Mouse (Mus musculus) heart, adult 2 months (tissue): Measurements from ENCODE around the gene Phkb. TPM values are rescaled to one million over a fixed set of nuclear protein-coding genes. Genes with fewer than 3 reads are reported as not detected.

ENCODE experiments used
- DNase-seq, 2 experiments: peaks; one replicate each; pipeline ENCODE4 v3.0.0; 2021
- H3K27ac ChIP-seq: fragments of 200-600 bp; 2 replicates; pipeline ENCODE4 v1.8.1; 2022
- H3K27me3 ChIP-seq: fragments of 200-500 bp; 2 replicates; pipeline ENCODE4 v1.6.1; 2012; ENCODE audit warnings: mild to moderate bottlenecking, low read length, inconsistent platforms, mixed read lengths; ENCODE audit not compliant: control insufficient read depth, insufficient read depth
- H3K36me3 ChIP-seq: fragments of 200-500 bp; 2 replicates; pipeline ENCODE4 v1.6.1; 2012; ENCODE audit warnings: low read length, inconsistent platforms; ENCODE audit not compliant: control insufficient read depth, insufficient read depth
- H3K4me1 ChIP-seq: fragments of 200-500 bp; 2 replicates; pipeline ENCODE4 v1.6.1; 2011; ENCODE audit warnings: low read length; ENCODE audit not compliant: control insufficient read depth, insufficient read depth
- H3K4me3 ChIP-seq: fragments of 200-600 bp; 2 replicates; pipeline ENCODE4 v1.8.1; 2022
- H3K79me2 ChIP-seq: fragments of 200-500 bp; replicated peaks from 2 replicates; pipeline ENCODE4 v1.6.1; 2012; ENCODE audit warnings: mild to moderate bottlenecking, inconsistent platforms, low read length, moderate library complexity, mixed read lengths; ENCODE audit not compliant: control insufficient read depth, insufficient read depth
- H3K9ac ChIP-seq: fragments of 200-500 bp; 2 replicates; pipeline ENCODE4 v1.6.1; 2012; ENCODE audit warnings: low read depth, mild to moderate bottlenecking, control low read depth, inconsistent platforms, low read length, mixed read lengths
- CTCF ChIP-seq: fragments of 200-600 bp; IDR thresholded peaks from 2 replicates; pipeline ENCODE4 v1.8.1; 2022; ENCODE audit warnings: antibody characterized with exemption, mild to moderate bottlenecking, moderate library complexity
- EP300 ChIP-seq: fragments of 200-500 bp; IDR thresholded peaks from 2 replicates; pipeline ENCODE4 v1.6.1; 2011; ENCODE audit warnings: low read depth, low read length, control low read depth; ENCODE audit not compliant: insufficient read depth
- POLR2A ChIP-seq: fragments of 200-500 bp; IDR thresholded peaks from 2 replicates; pipeline ENCODE4 v1.6.1; 2011; ENCODE audit warnings: mild to moderate bottlenecking, low read depth, low read length, control low read depth; ENCODE audit not compliant: insufficient read depth
- WGBS: fragments of 180-500 bp; shearing (Covaris S2); methylation state at CpG from one replicate; pipeline ENCODE4 v1.1.7; 2018; 5-methylcytosine and 5-hydroxymethylcytosine counted together
- intact Hi-C: fragments of 180-260 bp; cut with DNase I; formaldehyde crosslinking; loops from one replicate; pipeline ENCODE4 v1.15.1; 2025
- polyA plus RNA-seq: library from polyadenylated mRNA; depleted of rRNA; stranded (reverse); fragments of >200 nt; gene quantifications from 2 replicates; pipeline ENCODE4 v1.2.3, GENCODE M21; 2012
- total RNA-seq, 2 experiments: library from RNA; stranded (reverse); gene quantifications; 2 replicates each; pipeline ENCODE4 v1.2.3; 2021

Phkb gene
- total and polyA plus RNA-seq, 3 experiments, result 12.7 to 61.3 (median 48.0) TPM

DNA sequence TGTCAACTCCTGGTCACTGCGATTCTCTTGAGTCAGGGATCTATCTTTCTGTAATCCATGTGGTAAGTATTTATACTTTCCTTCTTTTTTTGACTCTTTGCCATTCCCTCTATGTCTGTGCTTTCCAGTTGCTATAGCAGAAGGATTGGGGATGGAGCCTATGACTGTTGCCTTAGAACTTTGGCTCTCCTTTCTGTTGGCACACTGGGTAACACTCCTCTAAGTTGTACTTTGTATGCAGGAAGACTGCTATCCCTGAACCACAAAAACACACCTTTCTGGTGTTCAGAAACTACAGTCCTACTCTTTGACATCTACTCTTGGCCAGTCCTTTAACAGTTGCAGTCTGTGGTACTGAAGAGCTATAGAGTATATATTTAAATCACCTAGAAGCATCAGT, 84.8 kb downstream of the Phkb start:
- H3K4me1 ChIP-seq, result no peaks in the 10 kb centered on the region; the same call in 1 of the 2 replicates

GRCm38 (mm10) chr8:85926107-85926506, 85.3 kb downstream of the Phkb start:
- Histone ChIP-seq H3K79me2 (no peaks in the 10 kb centered on the region), H3K36me3 (peaks cover 4% of the 10 kb centered on the region), H3K4me3 (no peak overlapping the region), H3K4me1 (no peaks in the 10 kb centered on the region; the same call in 1 of the 2 replicates), H3K9ac (no peak overlapping the region), H3K27me3 (no peaks in the 10 kb centered on the region), H3K27ac (no peak overlapping the region)
- TF ChIP-seq POLR2A (no peak), EP300 (no peak), CTCF (no peak)
- peak in 1 of 2 experiments; percentile 12 for DNase-seq
- intact Hi-C loops, result no loop called here
- 55% methylated on average over 3 of the region's 3 CpGs for whole genome bisulfite sequencing

More for the DNA sequence above, 84.8 kb downstream of the Phkb start:
- 67% methylated on average over 1 of the region's 1 CpGs for WGBS
- DNase-seq, result no peak
- no peak overlapping the region for H3K4me3 ChIP-seq
- no peak for TF ChIP-seq POLR2A
- no peak for TF ChIP-seq CTCF
- no peak for TF ChIP-seq EP300
- H3K36me3 ChIP-seq, result peaks cover 4% of the 10 kb centered on the region
- H3K27ac ChIP-seq, result no peak overlapping the region
- no peak overlapping the region for H3K9ac ChIP-seq
- intact Hi-C loops, result no loop called here
- no peaks in the 10 kb centered on the region for H3K27me3 ChIP-seq
- no peaks in the 10 kb centered on the region for H3K79me2 ChIP-seq

DNA sequence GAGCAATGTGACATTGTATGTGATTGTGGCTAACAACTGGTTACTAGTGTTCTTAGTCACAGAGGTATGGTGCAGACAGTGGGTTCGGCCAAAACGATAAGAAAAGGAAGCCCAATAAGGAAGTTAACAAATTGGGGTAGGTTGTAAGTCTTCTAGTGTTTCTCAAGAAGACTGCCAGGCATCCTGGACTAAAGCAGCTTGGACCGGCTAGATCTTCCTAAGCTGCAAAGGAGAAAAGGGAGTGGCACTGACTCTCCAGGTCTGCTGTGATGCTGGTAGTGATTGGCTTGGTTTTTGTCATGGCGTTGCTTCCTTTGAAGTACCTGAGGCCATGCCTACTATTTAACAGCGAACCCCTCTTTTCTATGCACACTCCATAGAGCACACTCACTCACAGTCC, 95.4 kb downstream of the Phkb start:
- no peaks in the 10 kb centered on the region for H3K27me3 ChIP-seq
- TF ChIP-seq CTCF (no peak), EP300 (no peak), POLR2A (no peak)
- H3K4me1 ChIP-seq, result no peaks in the 10 kb centered on the region
- H3K79me2 ChIP-seq, result no peaks in the 10 kb centered on the region
- no peak overlapping the region for H3K27ac ChIP-seq
- DNase-seq, result no peak
- 91% methylated on average over 5 of the region's 5 CpGs for WGBS
- H3K36me3 ChIP-seq, result no peaks in the 10 kb centered on the region
- no peak overlapping the region for H3K4me3 ChIP-seq
- H3K9ac ChIP-seq, result no peak overlapping the region
- intact Hi-C loops, result no loop called here

DNA sequence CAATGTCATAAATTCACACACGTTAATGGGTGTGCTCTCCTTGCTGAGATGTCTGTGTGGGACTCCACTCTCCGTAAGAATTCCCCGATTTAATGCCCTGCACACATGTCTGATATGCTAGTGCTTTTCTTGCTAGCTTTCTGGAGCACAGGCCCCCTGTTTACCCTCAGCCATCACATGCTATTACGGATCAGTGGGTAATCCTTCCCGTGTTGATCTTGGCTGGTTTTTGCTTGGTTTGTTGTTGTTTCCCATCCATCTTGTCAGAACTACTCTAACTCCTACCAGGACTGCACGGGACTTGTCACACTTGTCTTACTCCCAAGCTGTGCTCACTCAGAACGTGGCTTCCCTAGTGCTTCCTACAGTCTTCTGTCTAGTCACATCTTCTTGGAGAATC, 96.6 kb downstream of the Phkb start:
- WGBS, result 65% methylated on average over 7 of the region's 7 CpGs
- intact Hi-C loops, result no loop called here
- no peak for DNase-seq
- H3K27me3 ChIP-seq, result no peaks in the 10 kb centered on the region
- no peak overlapping the region for H3K9ac ChIP-seq
- no peaks in the 10 kb centered on the region for H3K4me1 ChIP-seq
- no peaks in the 10 kb centered on the region for H3K79me2 ChIP-seq
- no peaks in the 10 kb centered on the region for H3K36me3 ChIP-seq
- H3K27ac ChIP-seq, result no peak overlapping the region
- TF ChIP-seq POLR2A, result no peak
- no peak for TF ChIP-seq CTCF
- no peak for TF ChIP-seq EP300
- H3K4me3 ChIP-seq, result no peak overlapping the region

- no peak for TF ChIP-seq CTCF
- Histone ChIP-seq H3K4me3 (no peak overlapping the region), H3K27me3 (no peaks in the 10 kb centered on the region), H3K27ac (no peak overlapping the region), H3K79me2 (no peaks in the 10 kb centered on the region), H3K9ac (no peak overlapping the region), H3K4me1 (no peaks in the 10 kb centered on the region; the same call in 1 of the 2 replicates), H3K36me3 (no peaks in the 10 kb centered on the region)
- intact Hi-C loops, result no loop called here
- whole genome bisulfite sequencing, result 98% methylated on average over 5 of the region's 5 CpGs
- no peak for DNase-seq
Observed at GRCm38 (mm10) chr8:85944820-85945219, 104.1 kb downstream of the Phkb start.

GRCm38 (mm10) chr8:85958391-85958790, 117.6 kb downstream of the Phkb start:
- DNase-seq, result no peak
- Histone ChIP-seq H3K4me1 (no peaks in the 10 kb centered on the region), H3K36me3 (no peaks in the 10 kb centered on the region; the same call in 1 of the 2 replicates), H3K4me3 (no peak overlapping the region), H3K27ac (no peak overlapping the region), H3K79me2 (no peaks in the 10 kb centered on the region), H3K27me3 (no peaks in the 10 kb centered on the region), H3K9ac (no peak overlapping the region)
- TF ChIP-seq EP300 (no peak), POLR2A (no peak), CTCF (no peak)
- intact Hi-C loops, result no loop called here
- 88% methylated on average over 2 of the region's 2 CpGs for WGBS

DNA sequence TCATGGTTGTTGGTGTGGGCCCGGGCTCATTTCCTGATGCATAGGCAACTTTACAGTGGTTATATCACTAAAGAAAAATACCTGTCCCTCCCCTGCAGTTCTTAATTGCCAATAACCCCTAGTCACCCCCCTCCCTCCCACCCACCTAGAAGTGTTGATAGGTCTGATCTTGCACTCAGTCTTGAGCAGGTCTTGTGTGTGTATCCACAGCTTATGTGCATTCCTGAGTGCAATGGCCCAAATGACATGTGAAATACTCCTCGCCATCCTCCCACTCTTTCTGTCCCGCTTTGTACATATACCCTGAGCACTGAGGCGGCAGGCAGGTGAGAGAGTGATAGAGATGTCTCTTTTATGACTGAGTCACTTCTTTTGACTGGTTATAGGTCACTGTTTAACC, 119.1 kb downstream of the Phkb start:
- H3K27ac ChIP-seq, result no peak overlapping the region
- no peaks in the 10 kb centered on the region for H3K79me2 ChIP-seq
- H3K9ac ChIP-seq, result no peak overlapping the region
- H3K4me3 ChIP-seq, result no peak overlapping the region
- intact Hi-C loops, result no loop called here
- no peaks in the 10 kb centered on the region for H3K4me1 ChIP-seq
- H3K27me3 ChIP-seq, result no peaks in the 10 kb centered on the region
- no peak for TF ChIP-seq EP300
- no peak for TF ChIP-seq CTCF
- no peak for TF ChIP-seq POLR2A
- DNase-seq, result no peak
- WGBS, result 95% methylated on average over 4 of the region's 4 CpGs
- no peaks in the 10 kb centered on the region; the same call in 1 of the 2 replicates for H3K36me3 ChIP-seq
